Mouse (Mus musculus): ENCODE measurements around the gene Wasl. TPM values are rescaled to one million over a fixed set of nuclear protein-coding genes. Genes with fewer than 3 reads are reported as not detected.
A peak's percentile ranks its signal among the peaks of the same experiment; 100 is the strongest.

The Wasl gene
- polyA plus RNA-seq (2015; fragmentation: Nextera tagmentation; extraction: Ambion mirVana), result 67.5 and 76.6 TPM in 2 replicates

DNA sequence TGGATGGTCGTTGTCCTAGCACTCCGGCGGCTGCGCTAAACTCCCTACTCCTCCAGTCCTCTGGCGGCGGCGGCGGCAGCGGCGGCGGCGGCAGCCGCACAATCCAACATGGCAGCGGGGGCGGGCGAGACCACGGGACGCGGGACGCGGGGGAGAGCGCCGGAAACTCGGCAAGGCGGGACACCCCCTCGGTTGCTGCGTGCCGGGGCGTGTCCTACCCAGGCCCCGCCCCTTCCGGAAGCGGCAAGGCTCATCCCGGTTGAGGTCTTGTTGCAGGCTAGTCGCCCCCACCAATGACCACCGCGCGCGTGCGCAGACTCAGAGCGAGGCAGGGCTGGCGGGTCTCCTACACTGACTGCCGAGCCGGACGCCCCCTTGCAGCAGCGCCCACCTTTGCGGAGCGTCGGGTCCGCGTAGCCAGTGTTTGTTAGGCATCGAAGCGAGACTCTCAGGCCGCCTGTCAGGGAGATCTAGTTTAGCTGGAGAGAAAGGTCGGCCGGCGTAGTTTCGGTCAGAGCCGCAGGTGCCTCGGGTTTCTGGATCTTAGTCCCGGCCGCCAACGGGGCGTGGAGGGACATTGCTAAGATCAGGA, at the start of gene Wasl:
Wasl (minus strand) TSS at position 143 of the 592 bp plus-strand sequence.
- WGBS, result under 1% methylated on average over 63 of the region's 63 CpGs
- H3K9ac ChIP-seq, result peak within 1 kb of the TSS; percentile 90
- H3K27me3 ChIP-seq, result no peaks in the 10 kb centered on the region
- H3K27ac ChIP-seq (replicated peaks), result peak within 1 kb of the TSS; percentile 97
- no peaks in the 10 kb centered on the region for H3K36me3 ChIP-seq
- peak within 1 kb of the TSS; percentile 63 for H3K4me2 ChIP-seq (replicated peaks)
- no peaks in the 10 kb centered on the region for H3K9me3 ChIP-seq (replicated peaks)
- H3K4me1 ChIP-seq, result no peaks in the 10 kb centered on the region; the same call in 1 of the 2 replicates
- ATAC-seq (ENCODE audit: insufficient number of reproducible peaks, low FRiP score, low TSS enrichment, low read depth), result peak; percentile 99
- peak within 1 kb of the TSS; percentile 96 for H3K4me3 ChIP-seq (replicated peaks)

DNA sequence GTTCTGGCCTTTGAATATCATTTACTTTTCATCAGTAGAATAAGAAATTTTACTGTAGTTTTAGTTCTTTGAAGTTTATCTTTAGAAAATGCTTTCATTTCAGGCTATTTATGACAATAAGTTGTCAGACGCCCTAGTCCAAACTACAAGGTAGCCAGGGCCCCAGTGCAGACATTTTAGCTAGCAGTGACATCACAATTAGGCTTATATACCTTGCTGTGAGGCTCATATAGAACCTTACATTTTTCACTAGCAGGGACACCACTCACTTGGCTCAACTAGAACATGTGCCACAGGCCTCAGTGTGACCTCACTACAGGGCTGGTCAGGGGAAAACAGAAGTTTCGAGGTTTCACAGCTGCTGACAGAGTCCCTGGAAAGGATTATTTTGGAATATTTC, 42.7 kb upstream of the Wasl start:
- Histone ChIP-seq H3K9me3 (replicated peaks) (no peaks in the 10 kb centered on the region), H3K4me3 (replicated peaks) (no peak overlapping the region), H3K27me3 (no peaks in the 10 kb centered on the region), H3K4me1 (no peaks in the 10 kb centered on the region), H3K27ac (replicated peaks) (no peak overlapping the region), H3K4me2 (replicated peaks) (no peak overlapping the region), H3K36me3 (no peaks in the 10 kb centered on the region), H3K9ac (no peak overlapping the region)
- 64% methylated on average over 2 of the region's 2 CpGs for WGBS
- ATAC-seq (ENCODE audit: insufficient number of reproducible peaks, low FRiP score, low TSS enrichment, low read depth), result no peak

DNA sequence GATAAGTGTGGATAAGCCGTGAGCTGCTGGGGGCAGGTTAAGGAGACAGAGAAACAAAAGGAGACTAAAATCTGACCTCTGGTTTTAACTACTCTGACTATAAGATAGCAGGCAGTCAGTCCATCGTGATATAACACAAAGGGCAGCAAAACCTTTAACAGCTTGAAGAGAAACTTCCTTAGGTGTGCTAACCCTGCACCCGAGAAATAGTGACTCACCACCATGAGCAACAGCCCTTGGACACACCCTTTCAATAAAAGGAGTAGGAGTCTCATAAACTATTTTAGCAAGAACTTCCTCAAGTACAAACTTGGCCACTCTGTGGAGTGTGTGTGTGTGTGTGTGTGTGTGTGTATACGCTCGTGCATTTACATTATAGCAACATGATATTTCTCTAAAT, 42.3 kb upstream of the Wasl start:
- H3K4me2 ChIP-seq (replicated peaks), result no peak overlapping the region
- ATAC-seq (ENCODE audit: insufficient number of reproducible peaks, low FRiP score, low TSS enrichment, low read depth), result no peak
- H3K27me3 ChIP-seq, result no peaks in the 10 kb centered on the region
- H3K9me3 ChIP-seq (replicated peaks), result no peaks in the 10 kb centered on the region
- H3K36me3 ChIP-seq, result no peaks in the 10 kb centered on the region
- no peak overlapping the region for H3K4me3 ChIP-seq (replicated peaks)
- H3K9ac ChIP-seq, result no peak overlapping the region
- 71% methylated on average over 5 of the region's 5 CpGs for WGBS
- H3K4me1 ChIP-seq, result no peaks in the 10 kb centered on the region
- no peak overlapping the region for H3K27ac ChIP-seq (replicated peaks)

DNA sequence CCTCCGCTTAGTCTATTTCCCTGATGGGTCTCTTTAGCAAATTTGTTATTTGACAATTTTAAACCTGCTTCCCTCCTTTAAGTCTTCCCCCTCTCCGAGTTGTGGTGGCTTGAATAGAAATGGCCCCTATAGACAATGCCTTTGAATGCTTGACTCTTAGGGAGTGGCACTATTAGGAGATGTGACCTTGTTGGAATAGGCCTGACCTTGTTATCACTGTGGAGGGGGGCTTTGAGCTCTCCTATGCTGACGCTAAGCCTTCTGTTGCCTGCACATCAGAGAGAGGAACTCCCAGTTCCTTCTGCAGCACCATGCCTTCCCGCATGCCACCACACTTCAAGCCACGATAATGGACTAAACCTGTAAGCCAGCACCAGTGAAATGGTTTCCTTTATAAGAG, 32.4 kb upstream of the Wasl start:
- ATAC-seq (ENCODE audit: insufficient number of reproducible peaks, low FRiP score, low TSS enrichment, low read depth), result no peak
- Histone ChIP-seq H3K27me3 (no peaks in the 10 kb centered on the region), H3K9ac (no peak overlapping the region), H3K27ac (replicated peaks) (no peak overlapping the region), H3K4me2 (replicated peaks) (no peak overlapping the region), H3K36me3 (no peaks in the 10 kb centered on the region), H3K9me3 (replicated peaks) (no peaks in the 10 kb centered on the region), H3K4me3 (replicated peaks) (no peak overlapping the region), H3K4me1 (no peaks in the 10 kb centered on the region)
- 91% methylated on average over 5 of the region's 5 CpGs for WGBS

DNA sequence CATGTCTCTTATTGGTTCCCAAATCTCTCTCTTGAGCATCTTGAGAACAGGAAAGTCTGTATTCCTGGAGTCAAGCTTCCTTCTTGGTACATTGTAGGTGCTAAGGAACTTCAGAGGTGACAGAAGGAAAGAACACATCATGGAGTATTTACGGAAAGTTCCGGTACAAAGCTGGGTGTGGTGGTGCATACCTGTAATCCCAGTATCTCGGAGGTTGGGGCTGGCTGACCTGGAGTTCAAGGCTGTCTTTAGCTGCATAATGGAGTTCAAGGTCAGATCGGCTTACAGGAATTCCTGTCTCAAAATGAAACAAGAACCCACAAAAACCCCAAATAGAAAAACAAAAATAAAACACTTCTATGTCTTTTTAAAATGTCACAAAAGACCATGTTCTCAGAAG, 31.3 kb upstream of the Wasl start:
- Histone ChIP-seq H3K4me1 (no peaks in the 10 kb centered on the region), H3K27ac (replicated peaks) (no peak overlapping the region), H3K36me3 (no peaks in the 10 kb centered on the region), H3K9me3 (replicated peaks) (no peaks in the 10 kb centered on the region), H3K4me3 (replicated peaks) (no peak overlapping the region), H3K9ac (no peak overlapping the region), H3K27me3 (no peaks in the 10 kb centered on the region), H3K4me2 (replicated peaks) (no peak overlapping the region)
- no peak for ATAC-seq (ENCODE audit: insufficient number of reproducible peaks, low FRiP score, low TSS enrichment, low read depth)
- WGBS, result 76% methylated on average over 4 of the region's 4 CpGs

DNA sequence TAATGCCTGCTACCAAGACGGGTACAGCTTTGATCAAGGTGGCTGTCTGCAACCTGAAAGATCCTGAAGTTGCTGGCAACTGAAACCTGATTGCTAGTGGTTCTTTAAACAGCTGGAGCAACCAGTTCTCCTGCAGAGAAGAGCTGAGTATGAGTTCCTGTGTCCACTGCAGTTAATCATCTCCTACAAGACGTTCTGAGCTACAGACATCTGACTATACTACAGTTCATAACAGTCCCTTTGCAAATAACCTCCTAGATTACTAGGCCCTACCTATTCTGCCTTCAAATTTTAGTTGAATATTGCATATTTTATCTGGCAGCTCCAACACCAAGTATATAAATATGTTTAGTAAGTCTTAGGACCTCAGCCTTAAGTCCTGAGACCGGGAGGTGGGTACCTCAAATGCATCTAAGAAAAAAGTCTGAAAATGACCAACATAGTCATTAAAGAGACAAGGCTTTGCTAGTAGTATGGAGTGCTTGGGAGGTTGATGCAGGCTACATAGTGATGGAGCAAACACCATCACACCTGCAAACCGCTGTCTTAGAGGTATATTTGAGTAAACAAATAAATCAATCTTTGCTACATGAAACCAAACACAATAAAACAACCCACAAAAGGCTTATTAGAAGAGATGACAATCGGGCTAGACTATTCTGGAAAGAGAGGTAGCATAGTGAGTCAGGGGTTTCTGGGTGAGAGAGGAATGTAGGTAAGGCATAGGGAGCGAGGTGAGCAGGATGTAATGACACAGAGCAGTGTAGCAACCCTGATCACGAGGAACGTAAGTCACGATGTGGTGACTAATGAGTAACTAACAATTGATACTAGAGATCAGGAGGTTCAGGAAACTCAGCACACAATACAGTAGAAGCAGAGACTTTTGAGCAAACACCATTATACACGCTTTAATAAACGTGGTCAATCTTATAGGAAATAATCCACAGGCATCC, 29.9 kb upstream of the Wasl start:
- H3K4me1 ChIP-seq, result no peaks in the 10 kb centered on the region
- H3K9ac ChIP-seq, result no peak overlapping the region
- no peak overlapping the region for H3K4me2 ChIP-seq (replicated peaks)
- no peaks in the 10 kb centered on the region for H3K36me3 ChIP-seq
- ATAC-seq (ENCODE audit: insufficient number of reproducible peaks, low FRiP score, low TSS enrichment, low read depth), result no peak
- no peaks in the 10 kb centered on the region for H3K27me3 ChIP-seq
- no peak overlapping the region for H3K27ac ChIP-seq (replicated peaks)
- no peak overlapping the region for H3K4me3 ChIP-seq (replicated peaks)
- H3K9me3 ChIP-seq (replicated peaks), result no peaks in the 10 kb centered on the region
- 81% methylated on average over 11 of the region's 11 CpGs for WGBS

DNA sequence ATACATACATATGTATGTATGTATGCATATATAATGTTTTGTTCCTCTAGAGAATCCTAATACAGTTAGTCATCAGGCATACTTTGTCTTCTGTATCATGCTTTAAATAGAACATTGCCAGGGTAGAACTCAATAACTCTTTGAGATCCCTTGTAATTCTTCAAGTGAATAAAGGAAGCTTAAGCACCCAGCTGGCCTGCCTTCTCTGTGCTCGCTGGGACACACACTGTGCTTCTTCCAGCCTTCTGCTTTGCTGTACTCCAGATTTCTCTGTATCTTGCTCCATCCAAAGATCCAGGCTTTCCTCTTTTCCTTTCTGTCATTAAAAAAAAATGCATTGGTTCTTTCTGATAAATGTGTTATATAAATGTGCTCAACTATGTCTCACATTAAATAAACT, 23.1 kb upstream of the Wasl start:
- Histone ChIP-seq H3K9ac (no peak overlapping the region), H3K27me3 (no peaks in the 10 kb centered on the region), H3K4me1 (no peaks in the 10 kb centered on the region), H3K36me3 (no peaks in the 10 kb centered on the region), H3K4me3 (replicated peaks) (no peak overlapping the region), H3K27ac (replicated peaks) (no peak overlapping the region), H3K4me2 (replicated peaks) (no peak overlapping the region), H3K9me3 (replicated peaks) (no peaks in the 10 kb centered on the region)
- WGBS, result 51% methylated on average over 1 of the region's 1 CpGs
- ATAC-seq (ENCODE audit: insufficient number of reproducible peaks, low FRiP score, low TSS enrichment, low read depth), result no peak

DNA sequence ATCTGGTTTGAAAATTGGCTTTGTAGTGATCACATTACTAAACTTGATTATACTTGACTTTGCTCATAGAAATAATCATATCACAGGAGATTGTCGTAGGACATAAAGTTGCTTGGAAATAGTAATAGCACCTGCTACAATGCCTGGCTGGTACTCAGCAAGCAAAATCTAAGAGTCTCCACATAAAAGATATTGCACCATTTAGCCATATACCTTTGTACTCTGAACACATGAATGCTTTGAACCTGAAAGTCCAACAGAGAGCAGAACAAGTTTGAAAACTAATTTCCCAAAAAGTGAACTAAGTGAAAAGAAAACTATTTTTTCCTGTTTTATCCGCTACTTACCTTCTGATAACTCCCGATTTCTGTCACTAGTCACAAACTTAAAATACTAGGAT, 18.3 kb upstream of the Wasl start:
- Histone ChIP-seq H3K9ac (no peak overlapping the region), H3K36me3 (no peaks in the 10 kb centered on the region), H3K4me3 (replicated peaks) (no peak overlapping the region), H3K4me1 (no peaks in the 10 kb centered on the region), H3K9me3 (replicated peaks) (no peaks in the 10 kb centered on the region), H3K27me3 (no peaks in the 10 kb centered on the region), H3K4me2 (replicated peaks) (no peak overlapping the region), H3K27ac (replicated peaks) (no peak overlapping the region)
- no peak for ATAC-seq (ENCODE audit: insufficient number of reproducible peaks, low FRiP score, low TSS enrichment, low read depth)
- WGBS, result 95% methylated on average over 3 of the region's 3 CpGs

DNA sequence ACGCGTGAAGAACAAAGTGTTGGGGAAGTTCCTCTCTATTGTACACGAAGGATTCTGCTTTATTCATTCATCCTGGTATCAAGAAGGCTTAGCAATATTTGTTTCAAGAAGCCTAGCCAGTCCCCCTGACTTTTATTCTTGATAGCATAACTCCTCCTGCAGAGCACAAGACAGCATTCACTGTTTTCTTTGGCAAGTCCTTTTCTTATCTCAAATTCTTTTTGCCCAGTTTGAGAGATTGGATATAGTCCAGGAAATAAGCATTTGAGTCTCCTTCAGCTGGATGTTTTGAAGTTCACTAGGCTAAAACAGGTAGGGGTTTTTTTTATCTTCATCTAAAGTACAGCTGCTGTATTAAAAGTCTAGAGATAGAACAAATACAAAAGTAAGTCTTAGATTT, 3.0 kb upstream of the Wasl start:
- no peaks in the 10 kb centered on the region for H3K27me3 ChIP-seq
- ATAC-seq (ENCODE audit: insufficient number of reproducible peaks, low FRiP score, low TSS enrichment, low read depth), result no peak
- no peaks in the 10 kb centered on the region; the same call in 1 of the 2 replicates for H3K4me1 ChIP-seq
- H3K36me3 ChIP-seq, result no peaks in the 10 kb centered on the region
- no peak overlapping the region for H3K4me2 ChIP-seq (replicated peaks)
- H3K4me3 ChIP-seq (replicated peaks), result no peak overlapping the region
- no peak overlapping the region for H3K27ac ChIP-seq (replicated peaks)
- H3K9ac ChIP-seq, result no peak overlapping the region
- H3K9me3 ChIP-seq (replicated peaks), result no peaks in the 10 kb centered on the region
- 80% methylated on average over 3 of the region's 3 CpGs for WGBS

DNA sequence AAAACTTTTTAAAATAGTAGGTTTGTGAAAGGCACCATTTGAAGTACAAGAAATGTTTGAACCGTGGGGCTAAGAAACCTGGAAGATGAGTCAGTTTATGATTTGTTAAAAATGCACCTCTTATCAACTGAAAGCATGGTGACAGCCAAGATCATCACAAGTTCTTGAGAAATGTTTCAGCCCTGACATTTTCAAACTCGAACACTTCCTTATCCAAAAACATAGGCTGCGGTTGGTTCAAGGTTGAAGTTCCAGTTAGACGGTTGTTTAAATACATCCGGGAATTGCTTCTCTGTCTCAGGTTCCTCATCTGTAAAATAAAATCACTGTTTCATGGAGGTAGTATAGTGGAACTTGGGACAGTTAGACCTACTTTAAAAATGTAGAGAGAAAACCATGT, 1.4 kb upstream of the Wasl start:
- Histone ChIP-seq H3K4me2 (replicated peaks) (no peak overlapping the region), H3K36me3 (no peaks in the 10 kb centered on the region), H3K9ac (no peak overlapping the region), H3K9me3 (replicated peaks) (no peaks in the 10 kb centered on the region), H3K4me1 (no peaks in the 10 kb centered on the region; the same call in 1 of the 2 replicates), H3K27me3 (no peaks in the 10 kb centered on the region), H3K4me3 (replicated peaks) (no peak overlapping the region), H3K27ac (replicated peaks) (no peak overlapping the region)
- ATAC-seq (ENCODE audit: insufficient number of reproducible peaks, low FRiP score, low TSS enrichment, low read depth), result no peak
- 87% methylated on average over 5 of the region's 5 CpGs for WGBS

DNA sequence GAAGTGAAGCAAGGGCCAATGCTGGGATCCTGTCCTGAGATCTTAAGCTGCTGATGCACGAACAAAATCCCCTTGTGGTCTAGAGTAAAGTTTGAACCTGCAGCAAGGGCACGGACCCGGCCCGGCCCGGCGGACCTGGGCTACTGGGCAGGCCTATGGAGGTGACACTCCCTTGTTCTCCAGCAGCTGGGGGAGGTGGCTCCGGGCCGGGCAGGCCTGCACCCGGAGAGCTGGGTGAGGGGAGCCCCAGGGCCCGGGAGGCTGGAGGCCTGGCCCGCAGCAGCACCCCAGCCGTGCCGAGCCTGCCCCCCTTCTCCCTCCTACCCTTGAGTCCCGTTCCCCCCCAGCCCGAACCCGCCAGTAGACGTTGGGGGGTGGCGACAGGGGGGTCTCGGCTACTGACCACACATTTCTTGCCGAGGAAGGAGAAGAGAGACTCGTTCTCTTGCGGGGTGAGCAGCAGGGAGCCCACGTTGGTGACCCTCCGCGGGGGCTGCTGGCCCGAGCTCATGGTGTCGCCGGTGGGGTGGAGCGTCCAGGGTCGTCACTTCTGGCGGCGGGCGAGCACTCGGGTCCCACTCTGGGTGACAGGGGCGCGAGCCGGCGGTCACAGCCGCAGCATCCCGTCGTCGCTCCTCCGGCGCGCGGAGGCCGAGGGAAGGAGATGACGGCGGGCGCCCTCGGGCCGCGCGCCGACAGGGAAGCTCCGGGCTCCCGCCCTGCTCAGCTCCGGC, 509 bp downstream of the Wasl start:
- WGBS, result 1% methylated on average over 45 of the region's 58 CpGs
- Histone ChIP-seq H3K4me1 (no peaks in the 10 kb centered on the region; the same call in 1 of the 2 replicates), H3K9ac (peak overlapping the region; percentile 90), H3K27me3 (no peaks in the 10 kb centered on the region), H3K4me2 (replicated peaks) (peak overlapping the region; percentile 63), H3K9me3 (replicated peaks) (no peaks in the 10 kb centered on the region), H3K4me3 (replicated peaks) (peak overlapping the region; percentile 96), H3K27ac (replicated peaks) (peak overlapping the region; percentile 97), H3K36me3 (no peaks in the 10 kb centered on the region)
- ATAC-seq (ENCODE audit: insufficient number of reproducible peaks, low FRiP score, low TSS enrichment, low read depth), result peak; percentile 20
